Comparison of ENCODE assay signal across 8 mouse cellular contexts in genomic region chr15:100614218-100614995, GRCm38 (mm10). TPM values are rescaled to one million over a fixed set of nuclear protein-coding genes. Genes with fewer than 3 reads are reported as not detected.
DNase-seq lines count a peak whose midpoint lies in the region; ATAC-seq and TF ChIP-seq lines count a peak whose summit lies in the region.

No protein-coding gene starts in this region.

- H3K27ac ChIP-seq in left cerebral cortex, adult 2 months, result peak overlapping the region; percentile 92
- peak overlapping the region; percentile 63 for H3K27ac ChIP-seq in embryonic facial prominence, embryonic 15.5 days (replicated peaks)
- no peak overlapping the region for H3K27ac ChIP-seq in limb, embryonic 11.5 days (replicated peaks; ENCODE audit: low read depth, low read length)
- H3K27ac ChIP-seq in neural tube, embryonic 14.5 days (ENCODE audit: low read depth, low read length), result peak overlapping the region; percentile 97

- H3K27me3 ChIP-seq in embryonic facial prominence, embryonic 15.5 days, result no peaks in the 10 kb centered on the region
- H3K27me3 ChIP-seq in limb, embryonic 11.5 days (ENCODE audit: control insufficient read depth, insufficient read depth, low read length), result no peaks in the 10 kb centered on the region; the same call in 1 of the 2 replicates
- H3K27me3 ChIP-seq in neural tube, embryonic 14.5 days (ENCODE audit: control insufficient read depth, insufficient read depth, low read length), result no peaks in the 10 kb centered on the region

- H3K9me3 ChIP-seq in embryonic facial prominence, embryonic 15.5 days (replicated peaks), result no peaks in the 10 kb centered on the region
- H3K9me3 ChIP-seq in limb, embryonic 11.5 days (ENCODE audit: control insufficient read depth, low read length), result no peaks in the 10 kb centered on the region
- H3K9me3 ChIP-seq in neural tube, embryonic 14.5 days (ENCODE audit: control insufficient read depth, low read length), result no peaks in the 10 kb centered on the region

- peak overlapping the region; percentile 72 for H3K4me3 ChIP-seq in left cerebral cortex, adult 2 months
- peak overlapping the region; percentile 97 for H3K4me3 ChIP-seq in embryonic facial prominence, embryonic 15.5 days (replicated peaks)
- peak overlapping the region; percentile 70 for H3K4me3 ChIP-seq in limb, embryonic 11.5 days (ENCODE audit: low read depth, low read length)
- H3K4me3 ChIP-seq in neural tube, embryonic 14.5 days (ENCODE audit: low read depth, low read length), result peak overlapping the region; percentile 83

- peak overlapping the region; percentile 87 for H3K4me2 ChIP-seq in embryonic facial prominence, embryonic 15.5 days (replicated peaks)
- peak overlapping the region; percentile 74 for H3K4me2 ChIP-seq in limb, embryonic 11.5 days (ENCODE audit: low read depth, severe bottlenecking)
- H3K4me2 ChIP-seq in neural tube, embryonic 14.5 days (ENCODE audit: low read depth, low read length), result peak overlapping the region; percentile 76

- no peak for TF ChIP-seq CTCF in left cerebral cortex, adult 2 months (IDR thresholded peaks at IDR 0.05)

- intact Hi-C loops in left cerebral cortex, adult 2 months (cut with DNase I), result loop anchor here (5.0 to 10.0 kb wide), 3 partner anchors 62 to 120 kb away; partner anchors contain the start of genes Csrnp2 and Tfcp2

- peak; percentile 11 for ATAC-seq in embryonic facial prominence, embryonic 15.5 days (ENCODE audit: insufficient number of reproducible peaks, low FRiP score, low TSS enrichment, low read depth)
- ATAC-seq in limb, embryonic 11.5 days (ENCODE audit: insufficient number of reproducible peaks, low FRiP score, low TSS enrichment, low read depth), result peak; percentile 57
- ATAC-seq in neural tube, embryonic 14.5 days (ENCODE audit: low read depth), result peak; percentile 2; the same call in 1 of the 2 replicates

- WGBS in embryonic facial prominence, embryonic 15.5 days, result 11% methylated on average over 43 of the region's 43 CpGs
- WGBS in limb, embryonic 11.5 days, result 11% methylated on average over 43 of the region's 43 CpGs
- 10% methylated on average over 43 of the region's 43 CpGs for WGBS in neural tube, embryonic 14.5 days

- H3K36me3 ChIP-seq in embryonic facial prominence, embryonic 15.5 days, result peaks cover 17% of the 10 kb centered on the region
- peaks cover 3% of the 10 kb centered on the region; the same call in 1 of the 2 replicates for H3K36me3 ChIP-seq in limb, embryonic 11.5 days (ENCODE audit: control insufficient read depth, insufficient read depth, low read length)
- H3K36me3 ChIP-seq in neural tube, embryonic 14.5 days (ENCODE audit: control insufficient read depth, insufficient read depth, low read length), result peaks cover 14% of the 10 kb centered on the region

- peaks cover 23% of the 10 kb centered on the region for H3K4me1 ChIP-seq in embryonic facial prominence, embryonic 15.5 days
- H3K4me1 ChIP-seq in limb, embryonic 11.5 days (ENCODE audit: control insufficient read depth, insufficient read depth, low read length), result peaks cover 6% of the 10 kb centered on the region; the same call in 1 of the 2 replicates
- H3K4me1 ChIP-seq in neural tube, embryonic 14.5 days (ENCODE audit: control insufficient read depth, insufficient read depth, low read length), result peaks cover 11% of the 10 kb centered on the region; the same call in 1 of the 2 replicates

- peak; percentile 60 for DNase-seq in adrenal gland, postnatal 14 days
- no peak for DNase-seq in adrenal gland, adult 2 months
- DNase-seq in left cerebral cortex, adult 2 months (ENCODE audit: extremely low spot score in 1 of 2, low spot score in 2 of 2), result peak in 1 of 2 experiments; percentile 26
- no peak for DNase-seq in left cerebral cortex, adult 8-10 months (ENCODE audit: low spot score in 2 of 2)
- DNase-seq in limb, embryonic 11.5 days (ENCODE audit: low spot score), result no peak
- no peak for DNase-seq in cerebellum, adult 11-12 months

- H3K9ac ChIP-seq in embryonic facial prominence, embryonic 15.5 days, result peak overlapping the region; percentile 42
- H3K9ac ChIP-seq in limb, embryonic 11.5 days (ENCODE audit: low read length), result peak overlapping the region; percentile 43
- peak overlapping the region; percentile 93 for H3K9ac ChIP-seq in neural tube, embryonic 14.5 days (replicated peaks; ENCODE audit: low read depth, low read length)

RNA-seq across cellular contexts. Expression of gene Dazap2, which starts 0.7 kb away (rescaled TPM):
- total RNA-seq in adrenal gland, postnatal 14 days (2021), result 208 and 209 TPM in 2 replicates
- total RNA-seq in adrenal gland, adult 2 months (2021), result 100 to 1,000 TPM; 211 to 277 TPM
- 887 and 1,091 TPM in 2 replicates for polyA plus RNA-seq in adrenal gland, adult 2 months (2012; rRNA removed)
- 100 to 1,000 TPM; 108 to 109 TPM for total RNA-seq in left cerebral cortex, adult 2 months (2021)
- 100 to 1,000 TPM; 118 to 126 (median 122) TPM for total RNA-seq in left cerebral cortex, adult 8-10 months (2022)
- polyA plus RNA-seq in embryonic facial prominence, embryonic 15.5 days (2015; fragmentation: Nextera tagmentation; extraction: Ambion mirVana), result 179 and 203 TPM in 2 replicates
- 196 and 201 TPM in 2 replicates for polyA plus RNA-seq in limb, embryonic 11.5 days (2014; fragmentation: Nextera tagmentation; extraction: Ambion mirVana)
- 138 and 142 TPM in 2 replicates for polyA plus RNA-seq in neural tube, embryonic 14.5 days (2014; fragmentation: Nextera tagmentation; extraction: Ambion mirVana)

RNA-seq across cellular contexts. Expression of gene Pou6f1, which starts 14.6 kb away (rescaled TPM):
- 17.2 and 17.8 TPM in 2 replicates for total RNA-seq in adrenal gland, postnatal 14 days (2021)
- 10 to 100 TPM; 14.4 to 18.3 TPM for total RNA-seq in adrenal gland, adult 2 months (2021)
- polyA plus RNA-seq in adrenal gland, adult 2 months (2012; rRNA removed), result 25.1 and 32.5 TPM in 2 replicates
- total RNA-seq in left cerebral cortex, adult 2 months (2021), result 100 to 1,000 TPM; 139 to 144 TPM
- total RNA-seq in left cerebral cortex, adult 8-10 months (2022), result 100 to 1,000 TPM; 119 to 151 (median 133) TPM
- 12.3 and 13.8 TPM in 2 replicates for polyA plus RNA-seq in embryonic facial prominence, embryonic 15.5 days (2015; fragmentation: Nextera tagmentation; extraction: Ambion mirVana)
- polyA plus RNA-seq in limb, embryonic 11.5 days (2014; fragmentation: Nextera tagmentation; extraction: Ambion mirVana), result 3.9 and 4.2 TPM in 2 replicates
- 47.6 and 49.7 TPM in 2 replicates for polyA plus RNA-seq in neural tube, embryonic 14.5 days (2014; fragmentation: Nextera tagmentation; extraction: Ambion mirVana)

RNA-seq across cellular contexts. Expression of gene Smagp, which starts 22.3 kb away (rescaled TPM):
- 45.7 and 50.1 TPM in 2 replicates for total RNA-seq in adrenal gland, postnatal 14 days (2021)
- total RNA-seq in adrenal gland, adult 2 months (2021), result 10 to 100 TPM; 41.7 to 44.2 TPM
- polyA plus RNA-seq in adrenal gland, adult 2 months (2012; rRNA removed), result 35.1 and 40.6 TPM in 2 replicates
- total RNA-seq in left cerebral cortex, adult 2 months (2021), result 1 to 10 TPM; 1.6 to 2.9 TPM
- total RNA-seq in left cerebral cortex, adult 8-10 months (2022), result 1 to 10 TPM; 1.9 to 3.1 (median 2.3) TPM
- polyA plus RNA-seq in embryonic facial prominence, embryonic 15.5 days (2015; fragmentation: Nextera tagmentation; extraction: Ambion mirVana), result 25.7 and 28.5 TPM in 2 replicates
- 4.7 and 5.4 TPM in 2 replicates for polyA plus RNA-seq in limb, embryonic 11.5 days (2014; fragmentation: Nextera tagmentation; extraction: Ambion mirVana)
- polyA plus RNA-seq in neural tube, embryonic 14.5 days (2014; fragmentation: Nextera tagmentation; extraction: Ambion mirVana), result 1.7 and 3.8 TPM in 2 replicates

RNA-seq across cellular contexts. Expression of gene Bin2, which starts 54.9 kb away (rescaled TPM):
- 3.6 and 14.8 TPM in 2 replicates for total RNA-seq in adrenal gland, postnatal 14 days (2021)
- total RNA-seq in adrenal gland, adult 2 months (2021), result 1 to 10 TPM; 3.1 to 4.2 TPM
- polyA plus RNA-seq in adrenal gland, adult 2 months (2012; rRNA removed), result 2.8 and 3.7 TPM in 2 replicates
- total RNA-seq in left cerebral cortex, adult 2 months (2021), result 1 to 10 TPM; 3.5 to 6.2 TPM
- total RNA-seq in left cerebral cortex, adult 8-10 months (2022), result 10 to 100 TPM in 1 of 4 experiments, 1 to 10 TPM in 3; 6.8 to 10.0 (median 7.6) TPM
- 5.2 and 5.7 TPM in 2 replicates for polyA plus RNA-seq in embryonic facial prominence, embryonic 15.5 days (2015; fragmentation: Nextera tagmentation; extraction: Ambion mirVana)
- polyA plus RNA-seq in limb, embryonic 11.5 days (2014; fragmentation: Nextera tagmentation; extraction: Ambion mirVana), result 3.8 and 4.2 TPM in 2 replicates
- polyA plus RNA-seq in neural tube, embryonic 14.5 days (2014; fragmentation: Nextera tagmentation; extraction: Ambion mirVana), result 1.4 and 2.9 TPM in 2 replicates

Comparison
In these comparisons a context has a peak if more than half of its experiments do, and no peak if none do; other contexts are left out.
1. ATAC-seq: peak in every context shown above with its lines; median percentile 57 in limb, embryonic 11.5 days; 11 in embryonic facial prominence, embryonic 15.5 days; 2 in neural tube, embryonic 14.5 days.
2. H3K9ac ChIP-seq: peak in every context shown above with its lines; median percentile 93 in neural tube, embryonic 14.5 days; 43 in limb, embryonic 11.5 days; 42 in embryonic facial prominence, embryonic 15.5 days.
3. RNA of gene Smagp, which starts 22.3 kb away (total RNA-seq): 45.7 to 50.1 TPM in adrenal gland, postnatal 14 days and 41.7 to 44.2 TPM in adrenal gland, adult 2 months; 1.6 to 2.9 TPM in left cerebral cortex, adult 2 months and 1.9 to 3.1 TPM in left cerebral cortex, adult 8-10 months; every median in the first group is over 10 times any median in the second.
4. Peak in every context shown above with its lines, with median percentiles within 50 percentile points of each other: H3K4me3 ChIP-seq and H3K4me2 ChIP-seq.